Mouse (Mus musculus): Measurements from ENCODE around the gene Khdc3. TPM values are rescaled to one million over a fixed set of nuclear protein-coding genes. Genes with fewer than 3 reads are reported as not detected.

The Khdc3 gene
- total and polyA plus RNA-seq, 3 experiments: not detected

- Histone ChIP-seq H3K79me2 (ENCODE audit: control insufficient read depth, insufficient read depth, low read length, poor library complexity) (0 out of 2 replicates have a peak, but pooled peaks cover 1% of the 10 kb centered on the region), H3K27ac (ENCODE audit: control insufficient read depth, low read depth, low read length) (no peak overlapping the region), H3K27me3 (ENCODE audit: control insufficient read depth in 1 of 2, insufficient read depth in 2 of 2, low read length in 2 of 2) (no peaks in the 10 kb centered on the region), H3K9me3 (replicated peaks; ENCODE audit: insufficient read depth, low read length) (no peaks in the 10 kb centered on the region), H3K4me1 (ENCODE audit: control insufficient read depth in 1 of 2, insufficient read depth in 2 of 2, low read length in 2 of 2) (no peaks in the 10 kb centered on the region), H3K36me3 (ENCODE audit: control insufficient read depth in 1 of 2, insufficient read depth in 2 of 2, low read length in 2 of 2) (peaks cover 4 to 29% of the 10 kb centered on the region in 2 experiments), H3K4me3 (ENCODE audit: control insufficient read depth in 1 of 2, insufficient read depth in 1 of 2, low read depth in 2 of 2, low read length in 2 of 2) (no peak overlapping the region), H3K9ac (ENCODE audit: control insufficient read depth, low read depth, low read length, poor library complexity, severe bottlenecking) (no peak overlapping the region)
- TF ChIP-seq USF2 (IDR thresholded peaks at IDR 0.05; ENCODE audit: borderline replicate concordance in 1 of 2, insufficient read depth in 1 of 2, low read depth in 1 of 2, low read length in 2 of 2) (no peak), SMC3 (IDR thresholded peaks at IDR 0.05; ENCODE audit: low read depth, low read length) (peak; percentile 41), ZMIZ1 (IDR thresholded peaks at IDR 0.05; ENCODE audit: low read depth, low read length) (no peak), ZC3H11A (IDR thresholded peaks at IDR 0.05; ENCODE audit: low read depth, low read length) (no peak), RAD21 (IDR thresholded peaks at IDR 0.05; ENCODE audit: low read depth, low read length) (peak; percentile 3; the same call in 1 of the 2 replicates), USF1 (IDR thresholded peaks at IDR 0.05; ENCODE audit: low read depth, low read length) (no peak), TCF12 (IDR thresholded peaks at IDR 0.05; ENCODE audit: low read depth, low read length) (no peak), E2F4 (IDR thresholded peaks at IDR 0.05; ENCODE audit: borderline replicate concordance, low read depth, low read length) (no peak), CTCF (IDR thresholded peaks at IDR 0.05 in 2 of 3, conservative IDR thresholded peaks at IDR 0.05 in 1 of 3; ENCODE audit: control insufficient read depth in 1 of 3, insufficient read depth in 1 of 3, low read depth in 2 of 3, low read length in 3 of 3, poor library complexity in 1 of 3, severe bottlenecking in 1 of 3) (peak; percentile 31 to 54 (median 42)), POLR2AphosphoS5 (IDR thresholded peaks at IDR 0.05; ENCODE audit: borderline replicate concordance, low read depth, low read length) (no peak), NELFE (IDR thresholded peaks at IDR 0.05; ENCODE audit: low read depth, low read length) (no peak), TBP (IDR thresholded peaks at IDR 0.05; ENCODE audit: low read depth, low read length) (no peak)
- peak; percentile 57 for DNase-seq (ENCODE audit: low read depth, low spot score)
Observed at GRCm38 (mm10) chr9:73121735-73122134, 20.1 kb downstream of the Khdc3 start.

GRCm38 (mm10) chr9:73125043-73125570 is 23.5 kb downstream of the Khdc3 start:
- TF ChIP-seq NELFE (IDR thresholded peaks at IDR 0.05; ENCODE audit: low read depth, low read length) (no peak), SIN3A (IDR thresholded peaks at IDR 0.05; ENCODE audit: low read length) (no peak), MYB (IDR thresholded peaks at IDR 0.05; ENCODE audit: low read depth, low read length) (no peak)
- Histone ChIP-seq H3K4me3 (ENCODE audit: control insufficient read depth in 1 of 2, insufficient read depth in 1 of 2, low read depth in 2 of 2, low read length in 2 of 2) (no peak overlapping the region), H3K79me2 (ENCODE audit: control insufficient read depth, insufficient read depth, low read length, poor library complexity) (no peaks in the 10 kb centered on the region), H3K27ac (ENCODE audit: control insufficient read depth, low read depth, low read length) (no peak overlapping the region), H3K27me3 (ENCODE audit: control insufficient read depth in 1 of 2, insufficient read depth in 2 of 2, low read length in 2 of 2) (no peaks in the 10 kb centered on the region), H3K4me1 (ENCODE audit: control insufficient read depth in 1 of 2, insufficient read depth in 2 of 2, low read length in 2 of 2) (no peaks in the 10 kb centered on the region), H3K9ac (ENCODE audit: control insufficient read depth, low read depth, low read length, poor library complexity, severe bottlenecking) (no peak overlapping the region), H3K36me3 (ENCODE audit: control insufficient read depth in 1 of 2, insufficient read depth in 2 of 2, low read length in 2 of 2) (peaks cover 4 to 19% of the 10 kb centered on the region in 2 experiments), H3K9me3 (replicated peaks; ENCODE audit: insufficient read depth, low read length) (no peaks in the 10 kb centered on the region)
- DNase-seq (ENCODE audit: low read depth, low spot score): peak; percentile 66

- Histone ChIP-seq H3K36me3 (ENCODE audit: control insufficient read depth in 1 of 2, insufficient read depth in 2 of 2, low read length in 2 of 2) (peaks cover 4 to 11% of the 10 kb centered on the region in 2 experiments), H3K27ac (ENCODE audit: control insufficient read depth, low read depth, low read length) (no peak overlapping the region), H3K4me3 (ENCODE audit: control insufficient read depth in 1 of 2, insufficient read depth in 1 of 2, low read depth in 2 of 2, low read length in 2 of 2) (no peak overlapping the region), H3K79me2 (ENCODE audit: control insufficient read depth, insufficient read depth, low read length, poor library complexity) (no peaks in the 10 kb centered on the region), H3K9me3 (replicated peaks; ENCODE audit: insufficient read depth, low read length) (no peaks in the 10 kb centered on the region), H3K9ac (ENCODE audit: control insufficient read depth, low read depth, low read length, poor library complexity, severe bottlenecking) (no peak overlapping the region), H3K4me1 (ENCODE audit: control insufficient read depth in 1 of 2, insufficient read depth in 2 of 2, low read length in 2 of 2) (no peaks in the 10 kb centered on the region; a peak in 1 of 4 replicates), H3K27me3 (ENCODE audit: control insufficient read depth in 1 of 2, insufficient read depth in 2 of 2, low read length in 2 of 2) (no peaks in the 10 kb centered on the region)
- DNase-seq (ENCODE audit: low read depth, low spot score): no peak
- TF ChIP-seq MAFK (IDR thresholded peaks at IDR 0.05; ENCODE audit: borderline replicate concordance, low read depth, low read length): no peak
- TF ChIP-seq POLR2AphosphoS2 (IDR thresholded peaks at IDR 0.05; ENCODE audit: low read length): no peak
- no peak for TF ChIP-seq GABPA (IDR thresholded peaks at IDR 0.05; ENCODE audit: low read depth, low read length)
- TF ChIP-seq RCOR1 (IDR thresholded peaks at IDR 0.05; ENCODE audit: low read depth, low read length): no peak
- no peak for TF ChIP-seq ZNF384 (IDR thresholded peaks at IDR 0.05; ENCODE audit: low read depth, low read length)
- no peak for TF ChIP-seq RAD21 (IDR thresholded peaks at IDR 0.05; ENCODE audit: low read depth, low read length)
- TF ChIP-seq KAT2A (conservative IDR thresholded peaks at IDR 0.05; ENCODE audit: low read depth, low read length): no peak
- no peak for TF ChIP-seq MYC (IDR thresholded peaks at IDR 0.05; ENCODE audit: low read depth, low read length)
Observed at GRCm38 (mm10) chr9:73127457-73127856, 25.8 kb downstream of the Khdc3 start.

Measured in MEL (cell line).